Mouse (Mus musculus) lung, adult 18-20 months (tissue): Measurements from ENCODE around the gene Abhd17c.

Experiments
- DNase-seq, 2 experiments: peaks; one replicate each; pipeline ENCODE4 v3.0.0; 2022; ENCODE audit warnings: mixed read lengths in 2 of 2

The Abhd17c gene

GRCm38 (mm10) chr7:84116621-84117542 is 34.8 kb downstream of the Abhd17c start:
- peak in 1 of 2 experiments; percentile 33 for DNase-seq

GRCm38 (mm10) chr7:84115385-84115784 is 36.3 kb downstream of the Abhd17c start:
- DNase-seq, result no peak

- no peak for DNase-seq
Observed at GRCm38 (mm10) chr7:84114775-84115174, 36.9 kb downstream of the Abhd17c start.

GRCm38 (mm10) chr7:84113035-84113390 is 38.7 kb downstream of the Abhd17c start:
- DNase-seq, result no peak

- DNase-seq, result no peak
Observed at GRCm38 (mm10) chr7:84112351-84113034, 39.2 kb downstream of the Abhd17c start.

- no peak for DNase-seq
Observed at GRCm38 (mm10) chr7:84111716-84112350, 39.9 kb downstream of the Abhd17c start.

- DNase-seq, result no peak
Observed at GRCm38 (mm10) chr7:84106942-84107341, 44.8 kb downstream of the Abhd17c start.

GRCm38 (mm10) chr7:84102589-84102988 is 49.1 kb downstream of the Abhd17c start:
- DNase-seq, result no peak

- no peak for DNase-seq
Observed at GRCm38 (mm10) chr7:84100672-84101071, 51.0 kb downstream of the Abhd17c start.

- DNase-seq, result no peak
Observed at GRCm38 (mm10) chr7:84098098-84098497, 53.6 kb downstream of the Abhd17c start.

- DNase-seq, result no peak
Observed at GRCm38 (mm10) chr7:84096501-84096900, 55.2 kb downstream of the Abhd17c start.

- no peak for DNase-seq
Observed at GRCm38 (mm10) chr7:84090793-84091192, 60.9 kb downstream of the Abhd17c start.

GRCm38 (mm10) chr7:84089777-84090176 is 61.9 kb downstream of the Abhd17c start:
- DNase-seq, result peak in 1 of 2 experiments; percentile 21

- DNase-seq, result peak; percentile 79 to 82
Observed at GRCm38 (mm10) chr7:84088971-84089370, 62.7 kb downstream of the Abhd17c start.

GRCm38 (mm10) chr7:84088191-84088590 is 63.5 kb downstream of the Abhd17c start:
- no peak for DNase-seq

GRCm38 (mm10) chr7:84086039-84086829 is 65.5 kb downstream of the Abhd17c start, which contains the start of gene Cemip:
TSS of gene Cemip (minus strand) at chr7:84086502.
- DNase-seq, result peak; percentile 75 to 79

GRCm38 (mm10) chr7:84085049-84085945 is 66.4 kb downstream of the Abhd17c start:
- DNase-seq, result peak; percentile 20 to 45

- DNase-seq, result no peak
Observed at GRCm38 (mm10) chr7:84077257-84078013, 74.3 kb downstream of the Abhd17c start.

GRCm38 (mm10) chr7:84074266-84074665 is 77.4 kb downstream of the Abhd17c start:
- no peak for DNase-seq

GRCm38 (mm10) chr7:84073856-84074255 is 77.8 kb downstream of the Abhd17c start:
- DNase-seq, result no peak

GRCm38 (mm10) chr7:84068931-84069330 is 82.8 kb downstream of the Abhd17c start:
- no peak for DNase-seq
